Mouse (Mus musculus): ENCODE data around the gene Nudcd2. TPM values are rescaled to one million over a fixed set of nuclear protein-coding genes. Genes with fewer than 3 reads are reported as not detected.

Gene Nudcd2
- polyA plus RNA-seq (2012; rRNA removed) = 16.0 and 26.0 TPM in 2 replicates

GRCm38 (mm10) chr11:40733339-40734174, at the start of gene Nudcd2, which contains the start of gene Hmmr:
Gene Nudcd2 (plus strand): TSS chr11:40733667.
Gene Hmmr (minus strand): TSS chr11:40733422.

GRCm38 (mm10) chr11:40695103-40695502, 38.4 kb upstream of the Nudcd2 start, which contains the start of gene Mat2b:
Gene Mat2b (minus strand): TSS chr11:40695203.

GRCm38 (mm10) chr11:40755109-40755627, 21.7 kb downstream of the Nudcd2 start, which contains the start of gene Ccng1:
Gene Ccng1 (minus strand): TSS chr11:40755311.

Other genes starting within 250 kb of the Nudcd2 start
- gene Mat2b, start 38.5 kb upstream of the Nudcd2 start, polyA plus RNA-seq (2012; rRNA removed) = 33.7 and 36.3 TPM in 2 replicates
- 2.2 and 3.9 TPM in 2 replicates for gene Hmmr, start 245 bp upstream of the Nudcd2 start, polyA plus RNA-seq (2012; rRNA removed)
- 9.2 and 9.3 TPM in 2 replicates for gene Ccng1, start 21.6 kb downstream of the Nudcd2 start, polyA plus RNA-seq (2012; rRNA removed)

All from ovary, adult 2 months (tissue).